Mouse (Mus musculus) T-helper 1 cell (primary cell): ENCODE results near the gene Cyp2d22.
"Not testable (repeated sequence)": the region's sequence is repeated elsewhere in the genome, so short reads cannot be mapped to it uniquely, and the experiment has no call there.

Experiments used
- in situ Hi-C: fragments of 300-600 bp; cut with MboI, MseI; formaldehyde crosslinking; loops from one replicate; pipeline ENCODE4 v1.15.1; 2025; ENCODE audit warnings: high pct_unique_total_duplicates

Cyp2d22 gene

GRCm38 (mm10) chr15:82376393-82377138 lies 3.5 kb downstream of the Cyp2d22 start:
- in situ Hi-C loops: no loop called here

GRCm38 (mm10) chr15:82375855-82376254 lies 4.2 kb downstream of the Cyp2d22 start:
- in situ Hi-C loops: no loop called here

GRCm38 (mm10) chr15:82374437-82374836 lies 5.6 kb downstream of the Cyp2d22 start:
- in situ Hi-C loops: no loop called here

GRCm38 (mm10) chr15:82372991-82373390 lies 7.1 kb downstream of the Cyp2d22 start:
- in situ Hi-C loops: no loop called here

- in situ Hi-C loops: no loop called here
These were observed 7.6 kb downstream of the Cyp2d22 start for GRCm38 (mm10) chr15:82372446-82372845.

GRCm38 (mm10) chr15:82368851-82369250 lies 11.2 kb downstream of the Cyp2d22 start:
- in situ Hi-C loops: no loop called here

- in situ Hi-C loops: no loop called here
These were observed 11.9 kb downstream of the Cyp2d22 start for GRCm38 (mm10) chr15:82368146-82368545.

GRCm38 (mm10) chr15:82364561-82364960 lies 15.5 kb downstream of the Cyp2d22 start:
- in situ Hi-C loops: not testable (repeated sequence)

- in situ Hi-C loops: not testable (repeated sequence)
These were observed 16.3 kb downstream of the Cyp2d22 start for GRCm38 (mm10) chr15:82363801-82364200.

GRCm38 (mm10) chr15:82362234-82362633 lies 17.8 kb downstream of the Cyp2d22 start:
- in situ Hi-C loops: no loop called here

- in situ Hi-C loops: no loop called here
These were observed 18.5 kb downstream of the Cyp2d22 start for GRCm38 (mm10) chr15:82361459-82362018.

GRCm38 (mm10) chr15:82358431-82359260 lies 21.4 kb downstream of the Cyp2d22 start:
- in situ Hi-C loops: loop anchor here (10.0 kb wide), 1 partner anchor 746 kb away; no protein-coding TSS in a partner anchor

- in situ Hi-C loops: loop anchor here (10.0 kb wide), 1 partner anchor 750 kb away; no protein-coding TSS in a partner anchor
These were observed 25.7 kb downstream of the Cyp2d22 start, which contains the start of gene Ndufa6 for GRCm38 (mm10) chr15:82354126-82354945. Gene Ndufa6, minus strand, starts transcription at chr15:82354322.

GRCm38 (mm10) chr15:82353745-82354113 lies 26.3 kb downstream of the Cyp2d22 start:
- in situ Hi-C loops: loop anchor here (10.0 kb wide), 1 partner anchor 751 kb away; no protein-coding TSS in a partner anchor

- in situ Hi-C loops: loop anchor here (10.0 kb wide), 1 partner anchor 752 kb away; no protein-coding TSS in a partner anchor
These were observed 26.8 kb downstream of the Cyp2d22 start for GRCm38 (mm10) chr15:82353078-82353744.

- in situ Hi-C loops: loop anchor here (10.0 kb wide), 1 partner anchor 753 kb away; no protein-coding TSS in a partner anchor
These were observed 28.6 kb downstream of the Cyp2d22 start for GRCm38 (mm10) chr15:82351480-82351879.

GRCm38 (mm10) chr15:82350349-82350748 lies 29.7 kb downstream of the Cyp2d22 start:
- in situ Hi-C loops: loop anchor here (10.0 kb wide), 1 partner anchor 754 kb away; no protein-coding TSS in a partner anchor

- in situ Hi-C loops: no loop called here
These were observed 31.1 kb downstream of the Cyp2d22 start for GRCm38 (mm10) chr15:82348999-82349341.

GRCm38 (mm10) chr15:82348258-82348998 lies 31.6 kb downstream of the Cyp2d22 start:
- in situ Hi-C loops: no loop called here

- in situ Hi-C loops: no loop called here
These were observed 32.2 kb downstream of the Cyp2d22 start for GRCm38 (mm10) chr15:82347852-82348251.
